Mouse (Mus musculus) MEL (cell line): ENCODE data around the gene Mgat5.

Source experiments
- CTCF ChIP-seq, 3 experiments: IDR thresholded peaks in 2 of 3; conservative IDR thresholded peaks in 1 of 3; 2 replicates each; pipeline ENCODE4 v1.5.1; 2011 to 2012; ENCODE audit warnings: low read length in 3 of 3, low read depth in 2 of 3, mild to moderate bottlenecking in 2 of 3, improper control_type of control experiment in 1 of 3, inconsistent platforms in 1 of 3, mixed read lengths in 1 of 3, moderate library complexity in 1 of 3; ENCODE audit not compliant: control insufficient read depth in 1 of 3, insufficient read depth in 1 of 3, poor library complexity in 1 of 3, severe bottlenecking in 1 of 3
- KAT2A ChIP-seq: conservative IDR thresholded peaks from 2 replicates; pipeline ENCODE4 v1.6.1; 2012; ENCODE audit warnings: low read depth, low read length, improper control_type of control experiment, inconsistent platforms
- POLR2A ChIP-seq, 2 experiments: IDR thresholded peaks; 2 replicates each; pipeline ENCODE4 v1.6.1; 2011 to 2012; ENCODE audit warnings: low read length in 2 of 2, mild to moderate bottlenecking in 2 of 2, control low read depth in 1 of 2, improper control_type of control experiment in 1 of 2, low read depth in 1 of 2, moderate library complexity in 1 of 2; ENCODE audit not compliant: control insufficient read depth in 1 of 2, insufficient read depth in 1 of 2, poor library complexity in 1 of 2

GRCm38 (mm10) chr1:127408957-127409423 lies 204.2 kb downstream of the Mgat5 start:
- TF ChIP-seq KAT2A (no peak), POLR2A (IDR thresholded peaks at IDR 0.05; ENCODE audit: control insufficient read depth in 1 of 2, insufficient read depth in 1 of 2, low read depth in 1 of 2, low read length in 2 of 2, poor library complexity in 1 of 2) (no peak), CTCF (IDR thresholded peaks at IDR 0.05 in 2 of 3, conservative IDR thresholded peaks at IDR 0.05 in 1 of 3; ENCODE audit: control insufficient read depth in 1 of 3, insufficient read depth in 1 of 3, low read depth in 2 of 3, low read length in 3 of 3, poor library complexity in 1 of 3, severe bottlenecking in 1 of 3) (no peak)
